Mouse (Mus musculus) liver, embryonic 13.5 days (tissue): ENCODE data around the gene Kif24. TPM values are rescaled to one million over a fixed set of nuclear protein-coding genes. Genes with fewer than 3 reads are reported as not detected.

Source experiments
- ATAC-seq: fragments of 200-750 bp; cut with Nextera tagmentation; 2 replicates; pipeline ENCODE4 v1.8.0; 2017; ENCODE audit warnings: low read depth, mild to moderate bottlenecking, moderate number of reproducible peaks, moderate library complexity
- DNase-seq: peaks from one replicate; pipeline ENCODE4 v3.0.0; 2022
- H3K27ac ChIP-seq: fragments of 300-500 bp; sonication (generic); 2 replicates; pipeline ENCODE4 v1.5.1; 2015; ENCODE audit warnings: moderate library complexity, mild to moderate bottlenecking, inconsistent platforms
- H3K27me3 ChIP-seq: fragments of 300-500 bp; sonication (generic); 2 replicates; pipeline ENCODE4 v1.6.1; 2015; ENCODE audit warnings: mild to moderate bottlenecking, inconsistent platforms
- H3K36me3 ChIP-seq: fragments of 300-500 bp; sonication (generic); 2 replicates; pipeline ENCODE4 v1.6.1; 2015; ENCODE audit warnings: mild to moderate bottlenecking, inconsistent platforms
- H3K4me1 ChIP-seq: fragments of 300-500 bp; sonication (generic); replicated peaks from 2 replicates; pipeline ENCODE4 v1.6.1; 2015; ENCODE audit warnings: inconsistent platforms
- H3K4me2 ChIP-seq: fragments of 300-500 bp; sonication (generic); 2 replicates; pipeline ENCODE4 v1.6.1; 2015; ENCODE audit warnings: inconsistent platforms, mild to moderate bottlenecking, moderate library complexity
- H3K4me3 ChIP-seq: fragments of 300-500 bp; sonication (generic); replicated peaks from 2 replicates; pipeline ENCODE4 v1.5.1; 2015; ENCODE audit warnings: mild to moderate bottlenecking, inconsistent platforms
- H3K9ac ChIP-seq: fragments of 300-500 bp; sonication (generic); 2 replicates; pipeline ENCODE4 v1.6.1; 2015; ENCODE audit warnings: mild to moderate bottlenecking, inconsistent platforms
- H3K9me3 ChIP-seq: fragments of 300-500 bp; sonication (generic); replicated peaks from 2 replicates; pipeline ENCODE4 v1.6.1; 2016; ENCODE audit warnings: inconsistent platforms
- WGBS: fragments of 180-500 bp; shearing (Covaris S2); methylation state at CpG from one replicate; pipeline ENCODE4 v1.1.7; 2015; ENCODE audit not compliant: insufficient replicate concordance; 5-methylcytosine and 5-hydroxymethylcytosine counted together
- polyA plus RNA-seq: library from polyadenylated mRNA; unstranded; fragments of >200 nt; fragmentation: Nextera tagmentation; extraction: Ambion mirVana; gene quantifications from 2 replicates; pipeline ENCODE4 v1.2.1, GENCODE M21; 2015

The Kif24 gene
- polyA plus RNA-seq, 1 experiment from 2014 or later: 5.7 TPM

DNA sequence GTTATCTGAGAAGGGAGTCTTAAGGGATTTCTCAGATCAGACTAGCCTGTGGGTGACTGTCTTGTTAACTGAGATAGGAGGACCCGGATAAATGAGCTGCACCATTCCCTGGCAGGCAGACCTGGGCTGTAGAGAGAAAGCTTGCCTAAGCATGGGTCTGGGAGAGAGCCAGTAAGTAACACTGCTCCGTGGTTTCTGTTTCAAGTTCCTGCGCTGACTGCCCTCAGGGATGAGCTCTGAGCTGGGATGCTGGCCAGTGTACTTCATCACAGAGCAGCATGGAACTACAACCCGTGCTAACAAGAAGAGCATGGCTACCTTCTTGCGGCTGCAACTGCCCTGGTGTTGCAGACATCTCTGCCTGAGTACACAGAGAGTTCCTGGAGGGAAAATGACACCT lies 64.8 kb downstream of the Kif24 start:
- H3K9me3 ChIP-seq: no peaks in the 10 kb centered on the region
- DNase-seq (no peak), ATAC-seq (no peak)
- no peak overlapping the region for H3K4me3 ChIP-seq
- WGBS: 85% methylated on average over 5 of the region's 5 CpGs
- no peaks in the 10 kb centered on the region for H3K27me3 ChIP-seq
- H3K9ac ChIP-seq: no peak overlapping the region
- no peak overlapping the region for H3K4me2 ChIP-seq
- peaks cover 74% of the 10 kb centered on the region for H3K36me3 ChIP-seq
- no peaks in the 10 kb centered on the region for H3K4me1 ChIP-seq
- H3K27ac ChIP-seq: no peak overlapping the region

DNA sequence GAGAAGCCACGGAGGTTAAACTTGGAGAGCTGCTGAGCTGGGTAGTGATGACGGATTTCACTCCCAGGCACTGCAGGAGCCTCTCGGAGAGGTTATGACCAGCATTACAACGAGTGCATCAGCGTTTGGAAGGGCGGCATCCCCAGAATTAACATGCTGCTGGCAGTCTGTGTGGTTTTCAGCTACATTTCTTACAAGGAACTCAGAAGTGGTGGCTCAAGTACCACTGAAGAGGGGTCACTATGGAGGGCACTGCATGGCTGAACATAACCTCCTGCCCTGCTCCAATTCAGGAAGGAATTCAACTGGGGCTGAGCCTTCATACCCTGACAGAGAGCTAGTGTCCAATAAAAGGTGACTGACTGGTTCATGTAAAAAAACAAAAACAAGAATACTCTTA lies 66.3 kb downstream of the Kif24 start:
- whole genome bisulfite sequencing: 83% methylated on average over 6 of the region's 6 CpGs
- no peaks in the 10 kb centered on the region for H3K9me3 ChIP-seq
- no peak overlapping the region for H3K4me2 ChIP-seq
- H3K36me3 ChIP-seq: peaks cover 78% of the 10 kb centered on the region
- no peak overlapping the region for H3K4me3 ChIP-seq
- ATAC-seq (no peak), DNase-seq (no peak)
- H3K9ac ChIP-seq: no peak overlapping the region
- no peaks in the 10 kb centered on the region for H3K27me3 ChIP-seq
- no peaks in the 10 kb centered on the region for H3K4me1 ChIP-seq
- H3K27ac ChIP-seq: no peak overlapping the region

DNA sequence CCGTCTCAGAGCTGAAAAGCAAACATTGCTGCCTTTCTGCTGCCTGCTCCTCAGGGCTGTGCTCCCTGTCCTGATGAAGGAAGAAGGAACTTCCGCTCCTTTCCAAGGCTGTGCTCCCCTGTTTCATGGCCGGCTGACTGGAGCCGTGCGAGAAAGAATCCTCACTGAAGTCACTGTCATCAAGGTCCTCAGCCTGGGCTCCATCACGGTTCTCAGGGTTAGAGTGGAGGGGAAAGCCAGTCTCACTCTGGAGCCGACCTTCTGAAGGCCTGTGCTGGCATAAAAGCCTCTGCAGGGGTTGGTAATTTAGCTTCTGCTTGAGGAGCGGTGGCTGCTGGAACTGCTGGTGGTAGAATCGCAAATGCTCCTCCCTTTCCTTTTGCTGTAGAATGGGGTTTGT lies 70.0 kb downstream of the Kif24 start:
- Histone ChIP-seq H3K9me3 (no peaks in the 10 kb centered on the region), H3K4me1 (no peaks in the 10 kb centered on the region), H3K27ac (no peak overlapping the region), H3K9ac (no peak overlapping the region), H3K4me2 (no peak overlapping the region), H3K4me3 (no peak overlapping the region), H3K27me3 (no peaks in the 10 kb centered on the region), H3K36me3 (peaks cover 85% of the 10 kb centered on the region)
- ATAC-seq (no peak), DNase-seq (no peak)
- WGBS: 80% methylated on average over 9 of the region's 9 CpGs

DNA sequence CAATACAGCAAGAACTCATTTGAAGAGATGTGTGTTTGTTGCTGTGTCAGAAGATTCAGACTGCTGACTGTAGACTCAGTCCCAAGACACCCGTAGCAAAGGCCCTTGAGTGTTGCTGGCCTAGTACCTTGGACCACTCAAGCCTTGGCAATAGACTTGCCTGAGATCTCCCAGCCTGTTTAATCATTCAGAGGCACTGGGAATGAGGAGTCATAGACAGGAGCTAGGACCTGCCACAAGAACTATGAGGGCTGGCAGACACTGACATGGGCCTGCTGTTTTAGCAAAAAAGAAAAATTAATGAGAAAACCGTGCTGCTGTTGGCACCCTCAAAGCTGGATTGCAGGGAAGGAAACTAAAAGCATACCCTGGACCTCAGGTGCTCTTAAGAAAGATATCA lies 73.7 kb downstream of the Kif24 start:
- Histone ChIP-seq H3K4me3 (no peak overlapping the region), H3K27ac (no peak overlapping the region), H3K9ac (no peak overlapping the region), H3K4me2 (no peak overlapping the region), H3K4me1 (peaks cover 33% of the 10 kb centered on the region), H3K9me3 (no peaks in the 10 kb centered on the region), H3K36me3 (peaks cover 96% of the 10 kb centered on the region), H3K27me3 (no peaks in the 10 kb centered on the region)
- ATAC-seq (no peak), DNase-seq (no peak)
- 84% methylated on average over 2 of the region's 2 CpGs for WGBS

- Histone ChIP-seq H3K27me3 (no peaks in the 10 kb centered on the region), H3K27ac (peak overlapping the region; percentile 40; the same call in 1 of the 2 replicates), H3K4me2 (peak overlapping the region; percentile 61; the same call in 1 of the 2 replicates), H3K4me3 (peak overlapping the region; percentile 50), H3K9ac (0 out of 2 replicates have a peak overlapping the region, but pooled peaks have one; percentile 30), H3K4me1 (peaks cover 38% of the 10 kb centered on the region), H3K36me3 (peaks cover 92% of the 10 kb centered on the region), H3K9me3 (no peaks in the 10 kb centered on the region)
- 14% methylated on average over 3 of the region's 3 CpGs for WGBS
- DNase-seq (peak; percentile 64), ATAC-seq (no peak)
Measured at GRCm38 (mm10) chr4:41390122-41390521, 74.6 kb downstream of the Kif24 start.

DNA sequence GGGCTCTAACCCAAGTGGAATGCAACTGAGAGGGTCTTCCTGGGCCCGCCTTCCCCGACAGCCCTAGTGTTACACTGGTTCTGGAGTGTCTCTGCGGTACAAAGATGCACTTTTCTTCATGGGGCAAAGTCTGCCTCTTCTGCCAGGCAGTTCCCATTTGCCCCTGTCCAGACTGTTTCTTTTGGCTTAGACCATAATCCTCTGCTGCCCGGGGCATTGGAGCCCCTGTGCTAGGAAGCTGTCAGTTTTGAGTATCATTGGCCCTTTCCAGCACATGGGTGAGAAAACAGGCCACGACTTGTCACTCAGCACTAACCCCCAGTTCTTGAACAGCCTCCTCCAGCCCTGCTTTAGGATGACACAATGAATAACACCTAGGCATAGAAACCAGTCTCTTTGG lies 75.4 kb downstream of the Kif24 start:
- Histone ChIP-seq H3K4me1 (peaks cover 38% of the 10 kb centered on the region), H3K27ac (peak overlapping the region; percentile 98), H3K27me3 (no peaks in the 10 kb centered on the region), H3K36me3 (peaks cover 88% of the 10 kb centered on the region), H3K4me3 (peak overlapping the region; percentile 50), H3K9ac (peak overlapping the region; percentile 73), H3K9me3 (no peaks in the 10 kb centered on the region), H3K4me2 (peak overlapping the region; percentile 61)
- DNase-seq (no peak), ATAC-seq (no peak)
- 86% methylated on average over 5 of the region's 5 CpGs for WGBS

DNA sequence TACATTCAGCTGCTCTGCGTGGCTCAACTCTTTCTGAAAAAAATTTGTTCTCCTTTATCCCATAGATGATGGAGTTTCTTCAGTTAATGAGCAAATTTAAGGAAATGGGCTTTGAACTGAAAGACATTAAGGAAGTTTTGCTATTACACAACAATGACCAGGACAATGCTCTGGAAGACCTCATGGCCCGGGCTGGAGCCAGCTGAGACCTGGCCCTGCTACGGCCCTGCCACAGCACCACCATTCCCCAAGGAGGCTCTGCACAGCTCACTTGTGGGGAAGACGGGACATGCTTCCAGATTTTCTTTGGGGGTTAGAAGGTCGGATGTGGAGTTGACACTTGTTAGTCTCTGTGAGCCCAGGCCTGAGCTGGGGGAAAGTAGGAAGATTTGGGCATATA lies 76.1 kb downstream of the Kif24 start:
- 86% methylated on average over 5 of the region's 5 CpGs for WGBS

GRCm38 (mm10) chr4:41387755-41388469 lies 76.8 kb downstream of the Kif24 start:
- H3K27me3 ChIP-seq: no peaks in the 10 kb centered on the region
- H3K9ac ChIP-seq: peak overlapping the region; percentile 73
- peak overlapping the region; percentile 61 for H3K4me2 ChIP-seq
- H3K36me3 ChIP-seq: peaks cover 88% of the 10 kb centered on the region
- H3K27ac ChIP-seq: peak overlapping the region; percentile 98
- H3K4me1 ChIP-seq: peaks cover 38% of the 10 kb centered on the region
- ATAC-seq: peak; percentile 99
- peak overlapping the region; percentile 50 for H3K4me3 ChIP-seq
- peak; percentile 80 for DNase-seq
- WGBS: 42% methylated on average over 7 of the region's 7 CpGs
- H3K9me3 ChIP-seq: no peaks in the 10 kb centered on the region

More for the DNA sequence above, 76.1 kb downstream of the Kif24 start:
- Histone ChIP-seq H3K4me2 (peak overlapping the region; percentile 61), H3K9ac (peak overlapping the region; percentile 73), H3K9me3 (no peaks in the 10 kb centered on the region), H3K36me3 (peaks cover 88% of the 10 kb centered on the region), H3K4me3 (peak overlapping the region; percentile 50), H3K27me3 (no peaks in the 10 kb centered on the region), H3K27ac (peak overlapping the region; percentile 98), H3K4me1 (peaks cover 38% of the 10 kb centered on the region)
- no peak for DNase-seq
- ATAC-seq: no peak

DNA sequence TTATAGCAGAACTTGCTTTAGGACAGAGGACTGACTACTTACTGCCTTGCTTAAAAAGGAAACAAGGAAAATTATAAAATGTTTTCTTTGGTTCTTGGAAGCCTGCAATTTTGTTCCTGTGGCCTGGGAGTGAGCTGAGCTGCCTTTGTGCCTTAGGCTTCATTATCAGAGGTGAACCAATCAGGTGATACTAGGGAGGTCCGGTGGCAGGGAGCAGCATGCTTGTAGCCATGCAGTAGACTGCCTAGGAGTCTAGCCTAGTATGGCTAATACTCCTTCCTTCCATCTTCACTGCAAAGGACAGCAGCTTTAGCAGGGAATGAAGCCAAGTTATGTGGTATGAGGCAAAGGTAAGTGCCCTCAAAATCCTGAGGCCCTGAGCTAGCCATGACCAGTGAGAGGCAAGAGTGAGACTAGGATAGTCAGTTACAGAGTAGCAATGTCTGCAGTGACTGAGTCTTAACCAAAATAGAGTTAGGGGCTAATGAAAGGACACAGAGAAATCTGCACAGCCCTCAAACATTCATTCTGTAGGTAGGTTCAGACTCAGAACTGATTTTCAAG lies 78.2 kb downstream of the Kif24 start:
- H3K27me3 ChIP-seq: no peaks in the 10 kb centered on the region
- DNase-seq (no peak), ATAC-seq (0 out of 2 replicates have a peak, but pooled peaks have one; percentile 33)
- peak overlapping the region; percentile 61 for H3K4me2 ChIP-seq
- peak overlapping the region; percentile 68 for H3K9ac ChIP-seq
- H3K4me3 ChIP-seq: no peak overlapping the region
- H3K4me1 ChIP-seq: peaks cover 44% of the 10 kb centered on the region
- H3K27ac ChIP-seq: peak overlapping the region; percentile 98
- WGBS: 52% methylated on average over 1 of the region's 1 CpGs
- H3K36me3 ChIP-seq: peaks cover 87% of the 10 kb centered on the region
- H3K9me3 ChIP-seq: no peaks in the 10 kb centered on the region

GRCm38 (mm10) chr4:41381213-41381950 lies 83.3 kb downstream of the Kif24 start:
- Histone ChIP-seq H3K4me3 (no peak overlapping the region), H3K4me1 (peaks cover 25% of the 10 kb centered on the region), H3K27me3 (no peaks in the 10 kb centered on the region), H3K9me3 (no peaks in the 10 kb centered on the region), H3K9ac (no peak overlapping the region), H3K27ac (no peak overlapping the region), H3K36me3 (peaks cover 84% of the 10 kb centered on the region), H3K4me2 (no peak overlapping the region)
- DNase-seq (no peak), ATAC-seq (peak; percentile 76)
- WGBS: 54% methylated on average over 5 of the region's 5 CpGs

DNA sequence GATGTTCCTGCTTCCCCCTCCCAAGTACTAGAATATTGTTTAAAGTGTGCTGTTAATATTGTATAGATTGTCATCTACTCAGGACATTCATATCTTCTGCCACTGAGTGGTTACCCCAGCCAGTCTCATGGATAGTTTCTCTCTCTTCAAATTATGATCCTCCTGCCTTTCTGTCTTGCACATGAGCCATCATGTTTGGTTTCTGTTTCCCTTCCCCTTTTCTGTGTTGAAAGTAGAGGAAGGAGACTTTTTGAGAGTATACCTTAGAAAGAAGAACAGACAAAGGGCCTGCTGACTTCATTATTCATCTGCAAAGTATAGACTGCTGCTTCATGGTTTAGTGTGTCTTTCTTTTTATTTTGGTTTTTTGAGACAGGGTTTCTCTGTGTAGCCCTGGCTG lies 87.1 kb downstream of the Kif24 start:
- ATAC-seq (no peak), DNase-seq (no peak)
- H3K4me1 ChIP-seq: peaks cover 19% of the 10 kb centered on the region
- H3K36me3 ChIP-seq: peaks cover 74% of the 10 kb centered on the region
- H3K4me3 ChIP-seq: no peak overlapping the region
- H3K27me3 ChIP-seq: no peaks in the 10 kb centered on the region
- H3K4me2 ChIP-seq: no peak overlapping the region
- H3K27ac ChIP-seq: no peak overlapping the region
- H3K9ac ChIP-seq: no peak overlapping the region
- no peaks in the 10 kb centered on the region for H3K9me3 ChIP-seq
